Mouse (Mus musculus): ENCODE measurements at regions not wholly inside any gene's neighbourhood (a gene's known extent, or its start where the extent isn't known, plus 50 kb on each side); places are given as distances from the start of the nearest gene placed in this dataset.

DNA sequence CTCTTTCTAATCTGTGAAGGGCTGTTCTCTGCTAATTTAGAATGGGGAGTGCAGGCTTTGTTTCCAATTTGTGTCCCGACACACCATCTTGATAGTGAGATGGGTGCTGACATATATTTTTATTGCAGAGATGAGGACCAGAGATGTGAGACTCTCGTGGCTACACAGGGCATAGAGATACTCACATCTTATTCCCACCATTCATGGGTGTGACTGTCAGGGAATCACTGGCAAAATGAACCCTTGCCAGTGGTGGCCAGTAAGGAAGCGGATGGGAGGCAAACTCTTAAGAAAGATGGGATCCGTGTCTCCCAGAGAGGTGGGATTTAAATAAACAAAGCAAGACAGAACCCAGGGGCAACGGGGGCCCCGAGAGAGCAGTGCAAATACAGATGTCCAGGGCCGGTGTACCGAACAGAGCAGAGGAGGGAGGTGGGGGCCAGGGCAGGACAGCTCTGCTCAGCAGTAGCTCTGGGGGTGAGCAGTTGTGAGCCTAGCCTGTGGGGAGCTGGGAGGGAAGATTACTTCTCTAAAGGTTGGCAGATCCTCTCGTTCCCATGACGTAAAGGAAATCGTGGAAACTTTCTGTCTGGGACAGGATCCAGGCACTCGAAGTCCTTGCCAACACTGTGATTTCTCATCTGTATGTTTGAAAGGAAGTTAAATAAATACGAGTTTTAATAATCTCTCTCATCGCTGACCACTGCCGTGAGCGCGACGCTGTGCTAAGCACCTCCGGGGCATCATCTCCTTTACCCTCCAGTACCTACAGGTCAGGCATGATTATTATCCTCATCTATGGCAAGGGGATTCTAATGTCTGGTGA is 153.2 kb upstream of the Npvf start:
- TF ChIP-seq CTCF (IDR thresholded peaks at IDR 0.05) (no peak), EP300 (IDR thresholded peaks at IDR 0.05) (peak; percentile 99)

Data from lung, postnatal 0 days (tissue).